Mouse (Mus musculus): Measurements from ENCODE around the gene Npw.

- no peak for TF ChIP-seq CTCF (IDR thresholded peaks at IDR 0.05; ENCODE audit: low read depth)
- no peak for TF ChIP-seq EP300 (IDR thresholded peaks at IDR 0.05; ENCODE audit: low read depth)
These were observed 8.6 kb downstream of the Npw start for GRCm38 (mm10) chr17:24649581-24650069.
